Mouse (Mus musculus): ENCODE data around the gene Pms2.

The Pms2 gene

DNA sequence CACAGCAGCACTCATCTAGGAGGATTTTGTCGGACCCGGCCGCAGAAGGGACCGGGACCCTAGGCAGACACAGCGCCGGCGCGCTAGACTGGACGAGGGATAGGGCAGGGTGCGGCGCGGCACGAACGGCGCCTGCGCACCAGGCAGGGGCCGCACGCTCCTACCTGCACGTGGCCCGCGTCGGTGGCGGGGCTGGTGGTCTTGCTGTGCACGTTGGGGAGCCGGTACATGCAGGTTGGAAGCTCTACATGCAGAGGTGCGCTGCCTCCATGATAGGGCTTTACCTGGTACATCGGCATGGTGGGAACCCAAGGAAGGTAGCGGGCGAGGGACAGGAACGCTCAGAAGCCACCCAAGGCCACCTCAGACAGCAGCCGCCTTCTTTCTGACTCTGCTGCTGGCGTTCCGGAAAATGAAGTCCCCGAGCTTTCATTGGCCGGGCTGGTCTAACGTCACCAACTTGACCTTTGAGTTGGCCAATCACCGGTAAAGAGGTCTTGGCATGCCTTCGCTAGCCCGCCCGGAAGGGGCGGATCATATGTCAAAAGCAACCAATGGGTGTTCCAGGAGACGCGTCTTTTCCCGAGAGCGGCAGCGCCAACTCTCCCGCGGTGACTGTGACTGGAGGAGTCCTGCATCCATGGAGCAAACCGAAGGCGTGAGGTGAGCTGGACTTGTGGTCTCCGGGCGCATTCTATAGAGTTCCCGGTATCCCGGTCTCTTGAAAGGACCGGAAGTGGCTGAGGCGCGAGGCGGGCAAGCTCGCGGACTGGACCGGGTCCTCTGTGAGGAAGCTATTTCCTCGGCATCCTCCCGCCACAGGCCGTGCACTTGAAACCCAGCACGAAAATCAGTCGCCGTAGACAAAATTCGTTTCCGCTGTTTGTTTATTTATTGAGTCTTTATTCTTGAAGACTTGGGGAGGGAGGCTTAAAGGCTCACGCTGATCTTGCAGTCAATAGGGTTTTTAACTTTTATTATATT is at the start of gene Pms2, which contains the start of gene Aimp2:
Pms2 (plus strand) TSS at position 548 of the 984 bp plus-strand sequence.
Aimp2 (minus strand) TSS at position 431 of the 984 bp plus-strand sequence.
- peak; percentile 90 for DNase-seq (ENCODE audit: extremely low read depth, low read depth, low spot score)

DNA sequence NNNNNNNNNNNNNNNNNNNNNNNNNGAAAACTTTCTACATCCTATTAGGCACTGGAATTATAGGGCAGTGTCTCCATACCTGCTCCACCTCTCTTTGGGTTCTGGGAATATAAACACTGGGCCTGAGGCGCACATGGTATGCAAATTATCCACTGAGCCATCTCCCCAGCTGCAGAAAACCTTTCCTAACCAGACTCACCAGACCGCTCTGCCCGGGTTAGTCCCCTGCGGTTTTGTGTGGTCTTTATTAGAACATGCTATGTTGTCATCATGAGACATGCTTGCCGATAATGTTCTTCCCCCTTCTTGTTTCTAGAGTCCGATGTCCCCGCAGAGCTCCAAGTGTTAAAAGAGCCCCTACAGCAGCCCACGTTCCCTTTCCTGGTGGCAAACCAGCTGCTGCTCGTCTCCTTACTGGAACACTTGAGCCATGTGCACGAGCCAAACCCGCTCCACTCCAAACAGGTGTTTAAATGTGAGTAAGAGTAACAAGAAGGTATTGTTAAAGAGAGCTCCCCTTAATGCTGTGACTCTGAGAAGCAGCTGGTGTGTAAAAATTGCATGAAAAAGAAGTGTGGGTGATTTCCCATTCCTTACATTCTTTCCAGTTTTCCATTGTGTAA is 38.1 kb upstream of the Pms2 start:
- DNase-seq (ENCODE audit: extremely low read depth, low read depth, low spot score) = no peak

GRCm38 (mm10) chr5:143874571-143874970 is 35.2 kb upstream of the Pms2 start:
- DNase-seq (ENCODE audit: extremely low read depth, low read depth, low spot score) = no peak

GRCm38 (mm10) chr5:143885274-143885673 is 24.5 kb upstream of the Pms2 start:
- no peak for DNase-seq (ENCODE audit: extremely low read depth, low read depth, low spot score)

DNA sequence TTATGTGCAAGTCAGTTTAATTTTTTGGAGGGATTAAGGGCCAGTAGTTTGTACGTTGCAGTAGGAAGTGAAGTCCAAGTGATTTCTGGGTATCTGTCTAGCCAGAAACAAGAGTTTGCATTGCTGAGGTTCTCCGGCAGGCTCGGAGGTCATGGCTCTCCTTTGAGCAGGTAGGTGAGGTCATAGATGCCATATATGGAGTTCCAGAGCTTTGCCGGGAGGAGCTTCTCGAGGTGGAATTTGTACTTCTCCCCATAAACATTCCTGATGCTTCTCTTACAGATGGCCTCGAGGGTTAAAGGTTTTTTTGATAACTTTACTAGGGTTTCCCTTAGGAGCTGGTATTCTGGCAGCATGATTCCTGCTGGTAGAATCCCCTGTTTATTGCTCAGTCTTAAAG is 19.0 kb upstream of the Pms2 start:
- no peak for DNase-seq (ENCODE audit: extremely low read depth, low read depth, low spot score)

DNA sequence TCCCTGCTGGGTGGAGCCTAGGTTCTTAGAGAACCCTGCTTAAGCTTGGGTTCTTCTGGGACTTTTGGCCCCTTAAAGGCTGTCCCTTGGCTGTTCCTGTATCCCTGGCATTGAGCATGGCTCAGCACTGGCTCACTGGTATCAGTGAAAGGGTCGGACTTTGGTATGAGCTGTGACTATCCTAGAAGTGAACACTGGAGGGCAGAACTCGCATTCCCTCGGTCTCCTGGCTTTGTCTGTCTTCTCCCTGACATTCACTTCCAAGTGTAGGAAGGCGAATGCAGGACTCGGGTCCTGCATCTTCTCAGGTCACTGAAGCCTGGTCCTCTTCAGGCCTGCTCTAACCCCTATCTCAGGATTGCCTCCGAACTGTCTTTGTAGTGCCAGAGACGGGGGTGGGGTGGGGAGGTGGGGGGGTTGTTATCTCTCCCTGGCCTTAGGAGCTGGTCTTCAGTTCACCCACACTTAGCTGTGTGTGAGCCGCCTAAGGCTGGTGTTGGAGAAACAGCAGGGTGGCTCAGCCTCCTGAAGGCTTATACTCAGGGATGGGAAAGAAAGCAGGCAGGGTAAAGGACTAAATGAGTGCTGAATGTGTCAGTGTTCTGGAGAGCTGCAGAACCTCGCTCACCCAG is 17.4 kb upstream of the Pms2 start:
- no peak for DNase-seq (ENCODE audit: extremely low read depth, low read depth, low spot score)

DNA sequence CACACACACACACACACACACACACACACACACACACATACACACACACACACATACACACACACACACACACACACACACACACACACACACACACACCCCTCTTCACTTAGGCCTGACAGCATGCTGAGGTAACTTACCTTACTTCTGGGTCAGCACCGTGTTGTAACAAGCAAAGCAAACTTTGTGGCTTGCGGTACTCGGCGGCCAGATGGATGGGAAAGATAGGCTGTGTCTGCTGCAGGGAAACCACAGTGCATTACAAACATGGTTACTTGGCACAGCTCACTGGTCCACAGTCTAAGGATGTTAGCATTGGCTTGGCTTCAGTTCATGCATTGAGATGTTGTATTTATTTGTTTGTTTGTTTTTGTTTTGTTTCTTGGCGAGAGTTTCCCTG is 16.4 kb upstream of the Pms2 start:
- DNase-seq (ENCODE audit: extremely low read depth, low read depth, low spot score) = no peak

DNA sequence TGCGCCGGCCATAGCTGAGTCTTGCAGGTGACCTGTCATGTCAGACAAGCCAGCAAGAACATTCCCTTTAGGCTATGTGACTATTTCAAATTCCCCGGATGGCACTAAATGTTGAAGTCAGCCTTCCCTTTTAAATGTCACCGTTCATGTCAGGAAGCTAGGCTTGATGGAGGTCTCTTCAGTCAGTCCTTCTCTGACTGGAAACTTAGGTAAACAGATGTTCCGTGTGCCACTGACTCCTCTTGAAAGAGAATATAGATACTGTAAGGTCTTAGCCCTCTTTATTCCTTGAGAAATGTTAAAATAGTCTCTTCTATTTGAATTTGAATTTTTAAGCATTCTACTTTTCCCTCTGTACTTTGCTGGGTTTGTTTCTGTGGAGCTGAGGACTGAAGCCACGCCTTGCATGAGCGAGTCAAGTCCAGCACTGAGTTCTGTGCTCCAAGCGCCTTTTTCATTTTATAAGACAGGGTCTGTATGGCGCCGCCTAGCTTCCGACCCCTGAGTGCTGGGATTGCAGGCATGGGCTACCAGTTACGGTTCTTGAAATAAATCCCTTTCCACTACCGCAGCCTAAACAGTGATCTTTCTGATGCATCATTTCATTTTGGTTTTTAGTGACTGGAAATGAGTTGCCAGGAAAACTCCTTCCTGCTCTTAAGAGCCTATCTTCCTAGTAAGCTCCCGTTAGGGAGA is 12.0 kb upstream of the Pms2 start, which contains the start of gene Ankrd61:
Ankrd61 (minus strand) TSS at position 51 of the 696 bp plus-strand sequence.
- no peak for DNase-seq (ENCODE audit: extremely low read depth, low read depth, low spot score)

- DNase-seq (ENCODE audit: extremely low read depth, low read depth, low spot score) = no peak
These were observed 7.7 kb upstream of the Pms2 start for GRCm38 (mm10) chr5:143902111-143902510.

DNA sequence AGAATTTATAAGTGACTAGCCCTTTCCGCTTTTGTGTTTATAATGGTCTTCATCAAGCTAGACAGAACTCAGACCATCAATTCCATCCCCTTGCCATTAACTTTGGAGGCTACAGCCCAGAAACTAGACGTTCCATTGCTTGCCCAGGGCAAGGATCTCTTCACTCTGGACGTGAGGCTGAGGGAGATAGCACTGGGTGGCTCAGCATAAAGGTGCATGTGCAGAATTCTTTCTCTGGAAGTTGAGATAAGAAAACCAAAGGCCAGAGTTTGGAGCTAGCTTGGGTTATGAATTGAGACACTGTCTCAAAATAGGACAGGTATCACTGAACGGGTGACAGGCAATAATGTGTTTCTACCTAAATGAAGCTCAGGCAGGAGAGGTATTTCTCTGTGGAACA is 6.0 kb upstream of the Pms2 start:
- no peak for DNase-seq (ENCODE audit: extremely low read depth, low read depth, low spot score)

- no peak for DNase-seq (ENCODE audit: extremely low read depth, low read depth, low spot score)
These were observed 3.3 kb upstream of the Pms2 start for GRCm38 (mm10) chr5:143906429-143906828.

- DNase-seq (ENCODE audit: extremely low read depth, low read depth, low spot score) = no peak
These were observed 838 bp upstream of the Pms2 start for GRCm38 (mm10) chr5:143908926-143909325.

DNA sequence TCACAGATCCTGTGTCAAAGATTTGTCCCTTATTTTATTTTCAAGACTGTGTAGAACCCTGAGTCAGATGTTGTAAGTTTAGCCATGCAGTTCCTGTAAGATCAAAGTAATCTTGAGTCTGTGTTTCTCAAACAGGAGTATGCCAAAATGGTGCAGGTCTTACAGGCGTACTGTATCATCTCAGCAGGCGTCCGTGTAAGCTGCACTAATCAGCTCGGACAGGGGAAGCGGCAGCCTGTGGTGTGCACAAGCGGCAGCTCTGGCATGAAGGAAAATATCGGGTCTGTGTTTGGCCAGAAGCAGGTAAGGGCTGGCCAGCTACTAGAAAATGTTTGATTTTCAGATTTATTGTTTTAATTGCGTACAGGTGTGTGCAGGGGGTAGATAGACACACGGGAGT is 6.5 kb downstream of the Pms2 start:
- DNase-seq (ENCODE audit: extremely low read depth, low read depth, low spot score) = no peak

DNA sequence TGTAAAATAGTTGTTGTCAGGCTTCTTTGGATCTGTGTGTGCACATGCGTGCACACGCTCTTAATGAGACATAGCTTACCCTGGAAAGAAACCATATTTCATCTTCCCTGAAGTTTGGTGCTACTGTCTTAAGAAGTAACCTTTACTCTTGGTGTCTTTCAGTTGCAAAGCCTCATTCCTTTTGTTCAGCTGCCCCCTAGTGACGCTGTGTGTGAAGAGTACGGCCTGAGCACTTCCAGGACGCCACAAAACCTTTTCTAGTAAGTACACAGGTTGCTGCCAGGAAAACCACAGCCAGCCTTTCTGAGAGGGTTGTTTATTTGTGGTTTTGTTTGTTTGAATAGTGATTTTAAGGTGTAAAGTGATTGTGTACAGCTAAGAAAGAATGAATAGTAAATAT is 7.7 kb downstream of the Pms2 start:
- no peak for DNase-seq (ENCODE audit: extremely low read depth, low read depth, low spot score)

DNA sequence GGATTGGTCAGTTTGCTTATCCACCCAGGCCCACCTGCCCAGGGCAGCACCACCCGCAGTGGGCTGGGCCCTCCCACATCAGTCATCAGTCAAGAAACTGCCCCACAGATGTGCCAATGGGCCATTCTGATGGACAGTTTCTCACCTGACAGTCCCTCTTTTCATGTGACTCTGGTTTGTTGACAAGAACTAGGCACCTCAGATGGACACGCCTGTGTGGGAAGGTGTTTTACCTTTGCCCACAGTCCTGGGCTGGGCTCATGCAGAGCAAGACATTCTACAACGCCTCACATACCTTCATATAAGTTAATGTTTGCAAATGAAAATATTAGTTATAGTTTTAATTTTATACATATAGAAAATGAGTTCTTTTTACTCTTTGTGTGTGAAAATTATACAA is 8.4 kb downstream of the Pms2 start:
- DNase-seq (ENCODE audit: extremely low read depth, low read depth, low spot score) = no peak

DNA sequence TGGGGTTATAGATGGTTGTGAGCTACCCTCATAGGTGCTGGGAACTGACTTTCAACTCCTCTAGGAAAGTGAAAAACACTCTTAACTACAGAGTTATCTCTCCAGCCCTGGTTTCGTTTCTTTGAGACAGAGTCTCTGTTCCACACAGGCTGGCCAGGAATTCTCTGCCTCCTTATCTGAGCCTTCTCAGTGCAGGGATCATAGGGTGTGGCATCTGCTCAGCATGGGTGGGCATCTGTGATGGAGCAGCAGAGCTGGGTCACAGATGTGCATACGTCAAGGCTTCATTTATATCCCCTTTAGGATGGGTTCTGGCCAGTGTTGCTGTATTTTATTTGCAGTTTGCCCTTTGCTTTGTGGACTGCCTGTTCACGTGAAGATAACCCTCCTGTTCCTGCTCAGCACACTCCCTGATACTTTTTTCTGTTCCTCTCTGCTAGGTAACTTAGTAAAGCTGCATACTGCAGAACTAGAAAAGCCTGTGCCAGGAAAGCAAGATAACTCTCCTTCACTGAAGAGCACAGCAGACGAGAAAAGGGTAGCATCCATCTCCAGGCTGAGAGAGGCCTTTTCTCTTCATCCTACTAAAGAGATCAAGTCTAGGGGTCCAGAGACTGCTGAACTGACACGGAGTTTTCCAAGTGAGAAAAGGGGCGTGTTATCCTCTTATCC is 15.2 kb downstream of the Pms2 start:
- DNase-seq (ENCODE audit: extremely low read depth, low read depth, low spot score) = no peak

GRCm38 (mm10) chr5:143927875-143928274 is 18.1 kb downstream of the Pms2 start, which contains the start of gene Gm42421:
Gene Gm42421 (plus strand): TSS chr5:143928175.
- DNase-seq (ENCODE audit: extremely low read depth, low read depth, low spot score) = no peak

GRCm38 (mm10) chr5:143929291-143929690 is 19.5 kb downstream of the Pms2 start:
- DNase-seq (ENCODE audit: extremely low read depth, low read depth, low spot score) = no peak

DNA sequence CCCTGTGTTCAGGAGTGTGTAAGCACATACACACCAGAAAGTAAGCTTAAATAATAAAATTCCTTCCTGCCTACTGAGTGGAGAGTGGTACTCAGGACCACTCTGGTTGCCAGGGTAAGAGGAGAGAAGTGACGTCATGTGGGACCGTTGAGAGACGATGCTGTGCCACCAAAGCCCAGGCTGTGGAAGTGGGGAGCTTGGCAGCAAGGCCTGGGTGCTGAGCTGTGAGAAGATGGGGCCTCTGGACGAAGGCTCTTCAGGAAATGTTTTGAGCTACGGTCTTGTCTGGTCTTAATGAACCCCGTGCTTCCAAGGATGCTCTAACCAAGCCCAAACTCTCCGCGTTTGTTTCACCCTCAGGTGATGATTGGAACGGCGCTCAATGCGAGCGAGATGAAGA is 20.9 kb downstream of the Pms2 start:
- DNase-seq (ENCODE audit: extremely low read depth, low read depth, low spot score) = no peak

DNA sequence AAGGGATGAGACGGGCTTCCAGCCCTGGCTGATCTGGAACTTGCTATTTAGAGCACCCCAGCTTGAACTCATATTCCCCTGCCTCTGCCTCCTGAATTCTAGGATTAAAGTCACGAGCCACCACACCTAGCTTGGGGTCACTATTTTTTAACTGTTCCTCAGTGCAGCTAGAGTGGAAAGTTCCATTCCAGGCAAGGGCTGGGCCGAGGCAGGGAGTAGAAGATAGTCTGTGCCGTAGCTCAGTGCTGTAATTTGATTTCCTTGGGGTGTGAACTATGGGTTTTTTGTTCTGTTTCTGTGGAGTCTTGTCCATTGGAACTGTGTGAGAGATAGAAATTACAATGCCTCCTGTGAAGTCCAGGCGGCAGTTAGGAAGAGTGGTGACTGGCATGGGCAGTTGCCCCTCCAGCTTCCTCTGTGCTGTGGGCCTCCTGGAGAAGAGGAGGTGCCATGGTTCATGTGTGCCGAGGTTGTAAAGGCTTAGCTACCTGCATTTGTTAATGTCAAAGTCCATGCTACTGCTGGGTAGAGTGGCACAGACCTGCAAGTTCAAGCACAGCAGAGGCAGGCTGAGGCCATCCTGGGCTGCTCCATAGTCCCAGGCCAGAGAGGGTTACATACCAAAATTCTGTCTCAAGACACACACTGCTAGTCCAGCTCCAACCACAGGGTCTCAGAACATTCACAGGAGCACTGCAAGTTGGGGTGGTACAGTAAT is 22.3 kb downstream of the Pms2 start:
- DNase-seq (ENCODE audit: extremely low read depth, low read depth, low spot score) = no peak
